ENCODE assay signal across 9 mouse cellular contexts in genomic region chr12:41111456-41111855, GRCm38 (mm10).
DNase-seq lines count a peak whose midpoint lies in the region; ATAC-seq and TF ChIP-seq lines count a peak whose summit lies in the region.
"Had no signal": no experiment of that assay in that cellular context is flagged by ENCODE, and none has a peak within 500 bp of the region (broad histone marks: within the 10 kb centered on the region; RNA-seq: fewer than 3 reads in every experiment).

No protein-coding gene starts in this region.

- peaks cover 8 to 9% of the 10 kb centered on the region in 2 experiments; a peak in 3 of 4 replicates for H3K4me1 ChIP-seq in liver, embryonic 14.5 days (replicated peaks; ENCODE audit: control insufficient read depth in 2 of 2, insufficient read depth in 2 of 2, low read length in 1 of 2)
- H3K4me1 ChIP-seq: lung, embryonic 15.5 days had no signal

- ATAC-seq in liver, embryonic 14.5 days (ENCODE audit: insufficient read depth), result peak; percentile 83

- no peak overlapping the region for H3K4me3 ChIP-seq in gastrocnemius, adult 2 months
- H3K4me3 ChIP-seq in liver, embryonic 14.5 days (ENCODE audit: insufficient read depth in 1 of 2, low read depth in 2 of 2, low read length in 2 of 2), result no peak overlapping the region
- H3K4me3 ChIP-seq: lung, embryonic 15.5 days had no signal

- peak; percentile 62 for TF ChIP-seq CTCF in gastrocnemius, adult 2 months (IDR thresholded peaks at IDR 0.05)
- TF ChIP-seq CTCF in liver, embryonic 14.5 days (IDR thresholded peaks at IDR 0.05; ENCODE audit: low read depth), result peak; percentile 63; the same call in 1 of the 2 replicates

- peak; percentile 66 for TF ChIP-seq EP300 in liver, embryonic 14.5 days (IDR thresholded peaks at IDR 0.05; ENCODE audit: low read depth)

- no peaks in the 10 kb centered on the region for H3K27me3 ChIP-seq in liver, embryonic 14.5 days (ENCODE audit: control insufficient read depth, insufficient read depth, low read length)
- H3K27me3 ChIP-seq: lung, embryonic 15.5 days had no signal

- peak overlapping the region; percentile 54 for H3K4me2 ChIP-seq in liver, embryonic 14.5 days (ENCODE audit: low read depth)
- H3K4me2 ChIP-seq: lung, embryonic 15.5 days had no signal

- DNase-seq in gastrocnemius, adult 2 months, result no peak
- no peak for DNase-seq in gastrocnemius, postnatal 25 days
- DNase-seq in right cerebral cortex, adult 18-20 months, result peak; percentile 38
- no peak for DNase-seq in right cerebral cortex, postnatal 14 days
- peak; percentile 58 to 65 for DNase-seq in cerebellum, postnatal 14 days
- peak; percentile 61 to 76 (median 69) for DNase-seq in liver, embryonic 14.5 days (ENCODE audit: low read depth in 3 of 3, low spot score in 3 of 3)
- no peak for DNase-seq in urinary bladder, postnatal 36 days (ENCODE audit: low spot score in 2 of 2)
- no peak for DNase-seq in spleen, adult 12 weeks (ENCODE audit: low spot score)

- intact Hi-C loops in gastrocnemius, adult 2 months (cut with DNase I), result loop anchor here (2.0 kb wide), 1 partner anchor 375 kb away; the partner anchor contains the start of gene Lrrn3

- H3K36me3 ChIP-seq in liver, embryonic 14.5 days (replicated peaks; ENCODE audit: control insufficient read depth, insufficient read depth, low read depth), result no peaks in the 10 kb centered on the region
- H3K36me3 ChIP-seq: lung, embryonic 15.5 days had no signal

- no peak overlapping the region for H3K9ac ChIP-seq in liver, embryonic 14.5 days (replicated peaks)
- H3K9ac ChIP-seq: lung, embryonic 15.5 days had no signal

- WGBS in liver, embryonic 14.5 days (ENCODE audit: insufficient replicate concordance), result 14% methylated on average over 1 of the region's 1 CpGs

- no peak overlapping the region for H3K27ac ChIP-seq in gastrocnemius, adult 2 months
- H3K27ac ChIP-seq in liver, embryonic 14.5 days, result peak overlapping the region; percentile 83; the same call in 1 of the 2 replicates
- H3K27ac ChIP-seq: lung, embryonic 15.5 days had no signal

- H3K9me3 ChIP-seq in liver, embryonic 14.5 days (ENCODE audit: control insufficient read depth, low read length), result no peaks in the 10 kb centered on the region
- H3K9me3 ChIP-seq: lung, embryonic 15.5 days had no signal

Comparison
In these comparisons a context has a peak if more than half of its experiments do, and no peak if none do; other contexts are left out.
1. DNase-seq: peak in right cerebral cortex, adult 18-20 months (single experiment), cerebellum, postnatal 14 days (2 of 2) and liver, embryonic 14.5 days (3 of 3); none in gastrocnemius, adult 2 months (single experiment), gastrocnemius, postnatal 25 days (single experiment), right cerebral cortex, postnatal 14 days (single experiment), urinary bladder, postnatal 36 days (0 of 2) and spleen, adult 12 weeks (single experiment).